Mouse (Mus musculus) thymus, postnatal 36 days (tissue): ENCODE measurements around the gene Gm4791.

Source experiments
- DNase-seq, 2 experiments: peaks; one replicate each; pipeline ENCODE4 v3.0.0; 2022; ENCODE audit warnings: mixed read lengths in 2 of 2

Gene Gm4791

DNA sequence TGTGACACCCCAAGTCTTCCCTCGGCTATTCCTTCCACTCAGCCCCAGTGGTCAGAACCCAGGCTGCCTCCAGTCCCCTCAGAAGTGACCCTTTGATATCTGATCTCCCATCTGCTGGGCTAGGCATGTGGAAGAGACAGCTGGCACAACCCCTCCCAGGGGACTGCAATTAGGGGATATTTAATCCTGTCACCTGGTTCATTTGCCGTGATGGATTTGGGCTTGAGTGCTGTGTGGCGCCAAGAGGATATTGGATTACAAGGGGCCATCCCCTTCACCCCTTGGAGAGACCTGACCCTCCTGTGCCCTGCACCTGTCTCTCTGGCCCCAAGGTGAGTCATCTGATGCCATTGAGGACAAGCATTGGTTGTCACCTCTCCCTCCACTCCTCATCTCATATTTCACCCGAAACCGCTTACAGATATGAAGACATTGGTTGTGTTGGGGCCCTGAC, at the start of gene Gm4791:
Gene Gm4791 (plus strand): TSS at position 404 of the 454 bp plus-strand sequence.
- no peak for DNase-seq

DNA sequence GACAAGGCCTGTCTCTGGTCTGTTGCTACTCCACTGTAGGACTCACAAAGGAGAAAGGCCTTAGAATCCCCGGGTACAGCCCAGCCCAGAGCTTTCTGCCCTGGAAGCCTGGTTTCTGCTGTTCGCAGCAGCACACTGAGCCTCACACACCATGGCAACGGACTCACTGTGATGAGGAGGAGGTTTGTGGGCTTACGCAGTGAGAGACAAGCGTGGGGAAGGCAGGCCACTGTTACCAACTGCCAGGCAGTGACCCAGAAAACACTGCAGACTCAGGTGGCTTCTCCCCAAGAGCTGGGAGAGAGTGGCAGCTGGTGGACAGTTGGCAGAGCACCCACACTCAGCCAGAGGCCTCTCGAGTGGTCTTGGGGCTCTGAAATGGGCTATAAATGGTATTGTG, 42.3 kb upstream of the Gm4791 start:
- no peak for DNase-seq

GRCm38 (mm10) chr9:46957420-46957950, 41.1 kb upstream of the Gm4791 start:
- no peak for DNase-seq

DNA sequence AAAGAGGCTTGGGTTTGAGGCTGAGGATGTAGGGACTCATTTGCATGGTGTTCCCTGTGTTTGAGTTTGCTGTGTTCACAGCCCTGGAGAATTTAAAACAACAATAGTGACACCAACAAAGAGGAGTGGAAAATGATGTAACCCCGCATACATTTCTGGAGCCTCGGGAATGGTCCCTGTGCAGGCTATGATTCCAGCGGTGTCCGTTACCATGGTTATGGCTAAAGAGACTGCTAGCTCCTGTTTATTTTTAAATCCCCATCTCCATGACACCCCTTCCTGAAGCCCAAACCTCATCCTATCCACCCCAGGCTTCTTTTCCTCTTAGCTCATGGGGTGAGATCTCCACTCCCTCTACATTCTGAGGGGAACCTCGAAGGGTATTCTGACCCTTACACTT, 32.5 kb upstream of the Gm4791 start:
- DNase-seq, result no peak

DNA sequence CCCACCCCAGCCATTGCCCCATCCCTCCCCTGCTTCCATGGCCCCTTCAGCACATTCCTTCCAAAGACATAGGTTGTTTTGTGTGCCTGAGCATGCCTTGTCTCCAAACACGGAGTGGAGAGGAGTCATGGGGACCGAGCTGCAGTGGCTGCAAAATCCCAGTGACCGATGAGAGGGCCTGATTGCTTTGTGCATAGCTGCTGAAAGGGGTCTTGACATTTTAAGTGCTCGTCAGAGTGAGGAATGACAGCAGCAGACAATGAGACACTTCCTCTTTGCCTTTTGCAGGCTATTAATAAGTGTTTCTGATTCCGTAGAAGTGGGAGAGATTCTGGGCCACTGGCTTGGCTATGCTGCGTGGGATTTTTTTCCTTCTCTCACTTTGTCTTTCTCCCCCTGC, 29.6 kb upstream of the Gm4791 start:
- no peak for DNase-seq

GRCm38 (mm10) chr9:46969406-46969805, 29.1 kb upstream of the Gm4791 start:
- DNase-seq, result no peak

- no peak for DNase-seq
These were observed 19.7 kb upstream of the Gm4791 start for GRCm38 (mm10) chr9:46978806-46979205.

GRCm38 (mm10) chr9:46980111-46980510, 18.4 kb upstream of the Gm4791 start:
- no peak for DNase-seq

DNA sequence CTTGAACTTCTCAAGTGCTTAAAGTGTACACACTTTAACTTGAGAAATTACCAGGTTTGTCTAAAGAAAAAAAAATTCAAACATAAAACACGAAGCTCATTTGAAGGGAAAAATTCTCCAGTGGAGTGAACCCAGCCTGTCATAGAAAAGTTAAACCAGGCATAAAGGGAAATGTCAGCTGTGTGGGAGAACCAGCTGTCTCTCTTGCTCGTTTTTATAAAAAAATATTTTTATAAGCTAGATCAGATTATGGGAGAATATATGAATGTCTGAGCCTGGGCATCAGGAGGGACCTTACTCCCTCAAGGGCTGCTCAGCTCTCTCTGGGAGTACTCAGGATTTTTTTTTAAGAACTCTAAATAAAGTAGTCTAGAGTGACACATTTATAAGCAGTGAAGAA, 15.1 kb upstream of the Gm4791 start:
- no peak for DNase-seq

DNA sequence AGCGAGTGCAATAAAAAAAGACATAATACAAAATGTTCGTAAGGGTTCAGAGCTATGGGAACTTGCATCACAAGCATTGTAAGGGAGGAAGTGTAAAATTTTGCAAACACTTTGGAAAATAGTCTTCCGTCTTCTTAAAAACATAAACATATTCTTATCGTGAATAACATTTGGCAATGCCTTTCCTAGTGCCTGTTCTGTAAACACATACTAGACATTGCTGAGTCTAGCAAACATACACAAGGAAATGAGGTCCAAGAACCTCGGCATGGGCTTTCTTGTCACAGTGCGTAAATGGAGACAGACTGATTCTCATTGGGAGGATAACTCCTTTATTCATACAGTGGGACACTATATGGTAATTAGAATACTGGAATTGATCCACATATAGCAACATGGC, 43.0 kb downstream of the Gm4791 start:
- no peak for DNase-seq
